Mouse (Mus musculus): ENCODE data around the gene Sspo.
A peak's percentile ranks its signal among the peaks of the same experiment; 100 is the strongest.

Sspo gene

GRCm38 (mm10) chr6:48542631-48543030, 94.6 kb downstream of the Sspo start:
- DNase-seq = no peak

GRCm38 (mm10) chr6:48545251-48545650, 97.2 kb downstream of the Sspo start:
- DNase-seq = no peak

- peak in 1 of 2 experiments; percentile 57 for DNase-seq
Measured at GRCm38 (mm10) chr6:48546271-48546670, 98.2 kb downstream of the Sspo start.

- no peak for DNase-seq
Measured at GRCm38 (mm10) chr6:48546858-48547257, 98.8 kb downstream of the Sspo start.

GRCm38 (mm10) chr6:48548314-48548713, 100.3 kb downstream of the Sspo start:
- DNase-seq = no peak

Measured in lung, postnatal 4 days (tissue).